Mouse (Mus musculus) erythroblast, embryonic 14.5 days (primary cell): ENCODE measurements at regions not wholly inside any gene's neighbourhood (a gene's known extent, or its start where the extent isn't known, plus 50 kb on each side); places are given as distances from the start of the nearest gene placed in this dataset.

ENCODE experiments used
- H3K27me3 ChIP-seq: 2 replicates; pipeline ENCODE4 v1.6.1; 2012; ENCODE audit warnings: inconsistent platforms; ENCODE audit not compliant: control insufficient read depth
- H3K36me3 ChIP-seq: 2 replicates; pipeline ENCODE4 v1.6.1; 2012; ENCODE audit warnings: mild to moderate bottlenecking, inconsistent platforms; ENCODE audit not compliant: control insufficient read depth
- H3K4me1 ChIP-seq: 2 replicates; pipeline ENCODE4 v1.6.1; 2012; ENCODE audit warnings: inconsistent platforms; ENCODE audit not compliant: control insufficient read depth
- H3K4me3 ChIP-seq: replicated peaks from 2 replicates; pipeline ENCODE3; 2012; ENCODE audit warnings: moderate library complexity, mild to moderate bottlenecking, inconsistent platforms
- H3K9me3 ChIP-seq: 2 replicates; pipeline ENCODE4 v1.6.1; 2012; ENCODE audit warnings: low read length, inconsistent platforms, mixed read lengths; ENCODE audit not compliant: control insufficient read depth
- GATA1 ChIP-seq: IDR thresholded peaks from 2 replicates; pipeline ENCODE4 v1.6.1; 2012; ENCODE audit warnings: low read length, inconsistent platforms, mixed read lengths
- TAL1 ChIP-seq: IDR thresholded peaks from 3 replicates; pipeline ENCODE4 v1.6.1; 2012; ENCODE audit warnings: low read length, inconsistent platforms, mixed read lengths

DNA sequence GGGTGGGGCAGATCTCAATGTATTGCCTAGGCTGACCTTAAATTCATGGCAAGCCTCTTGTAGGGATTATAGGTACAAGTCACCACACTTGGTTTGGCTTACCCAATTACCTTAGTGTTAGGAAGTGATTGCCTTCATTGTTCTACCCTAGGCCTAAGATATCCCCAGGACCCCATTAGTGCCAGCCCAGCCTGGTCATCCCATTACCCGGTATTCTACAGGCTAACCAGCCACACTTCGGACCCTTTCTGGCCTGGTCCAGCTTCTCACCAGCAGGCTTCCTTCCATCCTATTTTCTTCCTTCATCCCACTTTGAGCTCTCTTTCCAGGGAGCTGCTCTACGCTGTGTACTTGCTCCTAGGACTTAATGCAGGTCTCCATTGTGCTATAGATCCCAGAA is 59.5 kb downstream of the Tex35 start:
- no peaks in the 10 kb centered on the region for H3K9me3 ChIP-seq
- no peaks in the 10 kb centered on the region for H3K27me3 ChIP-seq
- no peak overlapping the region for H3K4me3 ChIP-seq
- H3K4me1 ChIP-seq, result peaks cover 20% of the 10 kb centered on the region
- no peaks in the 10 kb centered on the region for H3K36me3 ChIP-seq
- TF ChIP-seq GATA1, result no peak
- no peak for TF ChIP-seq TAL1

DNA sequence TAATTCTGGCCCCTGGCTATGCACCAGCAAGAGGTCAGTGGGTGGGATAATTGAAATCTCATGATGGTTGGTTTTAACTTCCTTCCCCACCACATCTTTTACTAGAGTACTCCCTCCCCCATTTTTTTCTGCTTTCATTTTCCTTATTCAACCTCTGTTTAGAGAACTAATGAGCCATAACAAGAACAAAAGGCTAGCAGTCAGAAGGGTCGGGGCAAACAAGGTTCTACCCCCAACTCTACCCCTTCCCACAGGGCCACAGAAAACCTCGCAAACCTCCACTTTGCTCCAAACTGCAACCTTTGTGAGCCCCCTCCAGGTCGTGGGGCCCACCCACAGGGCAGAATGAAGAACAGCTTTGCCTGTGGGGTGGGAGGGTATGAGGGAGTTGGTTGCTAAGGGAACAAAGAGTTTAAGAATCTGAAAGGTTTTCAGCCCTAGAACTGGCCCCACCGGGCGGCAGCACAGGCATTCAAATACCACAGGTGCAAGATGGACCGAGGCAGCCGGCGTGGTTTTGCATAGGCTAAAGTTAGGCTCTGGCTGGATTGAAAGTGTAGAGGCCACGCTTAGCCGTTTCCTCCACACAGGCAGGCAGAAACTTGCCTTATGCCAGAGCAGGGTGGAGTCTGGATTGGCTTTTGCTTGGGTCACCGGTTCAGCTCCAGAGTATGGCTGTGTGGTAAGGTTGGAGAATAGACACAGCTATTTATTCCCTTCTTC is 60.1 kb downstream of the Tex35 start:
- Histone ChIP-seq H3K4me3 (no peak overlapping the region), H3K36me3 (no peaks in the 10 kb centered on the region), H3K9me3 (no peaks in the 10 kb centered on the region), H3K27me3 (no peaks in the 10 kb centered on the region), H3K4me1 (peaks cover 16% of the 10 kb centered on the region)
- TF ChIP-seq GATA1 (no peak), TAL1 (no peak)

DNA sequence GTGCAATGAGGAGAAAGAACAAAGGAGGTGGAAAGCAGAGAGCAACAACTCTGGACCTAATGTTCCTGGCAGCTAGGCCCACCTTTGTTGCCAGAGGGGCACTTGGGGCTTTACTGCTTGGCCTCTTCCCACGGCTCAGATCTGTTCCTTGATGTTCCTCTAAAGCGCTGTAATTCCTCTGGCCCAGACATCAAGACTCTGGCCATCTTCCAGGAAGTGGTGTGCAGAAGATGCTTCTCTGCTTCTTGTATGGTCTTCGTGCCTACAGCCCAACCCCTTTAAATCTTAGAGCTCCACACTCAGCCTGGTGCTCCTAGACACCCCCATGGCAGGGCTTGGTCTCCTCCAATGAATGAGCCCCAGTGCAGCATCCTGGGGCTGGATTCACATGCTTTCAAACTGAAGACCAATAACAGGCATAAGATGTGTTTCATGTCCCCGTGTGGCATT is 60.7 kb downstream of the Tex35 start:
- Histone ChIP-seq H3K27me3 (no peaks in the 10 kb centered on the region), H3K9me3 (no peaks in the 10 kb centered on the region), H3K4me1 (peaks cover 16% of the 10 kb centered on the region), H3K4me3 (no peak overlapping the region), H3K36me3 (no peaks in the 10 kb centered on the region)
- TF ChIP-seq TAL1 (no peak), GATA1 (no peak)

DNA sequence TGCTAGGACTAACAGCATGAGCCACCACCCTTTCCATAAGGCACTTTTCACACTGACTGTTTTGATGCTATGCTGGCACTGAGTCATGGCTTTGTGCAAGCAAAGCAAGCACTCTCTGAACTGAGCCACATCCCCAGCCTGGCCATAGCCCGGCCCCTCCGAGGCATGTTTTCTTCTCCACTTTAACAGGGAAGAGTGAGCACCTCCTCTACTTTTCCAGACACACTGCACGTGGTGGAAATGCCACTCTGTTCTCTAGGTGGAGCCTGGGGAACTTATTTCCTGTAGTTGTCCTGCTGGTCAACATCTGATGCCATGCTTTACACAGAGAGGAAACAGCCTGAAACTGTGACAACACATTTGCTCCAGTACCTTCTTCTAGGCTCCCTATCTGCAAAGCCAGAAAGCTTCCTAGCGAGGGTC is 61.7 kb downstream of the Tex35 start:
- Histone ChIP-seq H3K27me3 (no peaks in the 10 kb centered on the region), H3K36me3 (no peaks in the 10 kb centered on the region), H3K4me1 (peaks cover 16% of the 10 kb centered on the region), H3K9me3 (no peaks in the 10 kb centered on the region), H3K4me3 (no peak overlapping the region)
- no peak for TF ChIP-seq TAL1
- no peak for TF ChIP-seq GATA1

DNA sequence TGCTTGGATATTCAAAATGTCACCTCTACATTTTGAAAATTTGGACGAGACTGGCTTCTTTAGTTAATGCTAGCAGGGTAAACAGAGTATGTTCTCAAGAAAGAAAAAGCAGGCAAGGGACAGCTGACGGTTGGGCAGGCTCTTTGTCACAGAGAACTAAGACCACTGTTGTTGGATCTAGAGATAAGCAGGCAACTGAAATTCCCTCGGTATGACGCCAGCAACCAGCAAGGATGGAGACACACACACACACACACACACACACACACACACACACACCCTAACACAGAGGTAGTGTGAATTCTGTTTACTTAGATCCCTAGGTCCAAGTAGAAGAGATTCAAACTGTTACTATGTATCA is 68.7 kb downstream of the Tex35 start:
- Histone ChIP-seq H3K4me1 (peaks cover 25% of the 10 kb centered on the region), H3K27me3 (no peaks in the 10 kb centered on the region), H3K9me3 (no peaks in the 10 kb centered on the region), H3K4me3 (no peak overlapping the region), H3K36me3 (no peaks in the 10 kb centered on the region)
- TF ChIP-seq GATA1 (no peak), TAL1 (no peak)

DNA sequence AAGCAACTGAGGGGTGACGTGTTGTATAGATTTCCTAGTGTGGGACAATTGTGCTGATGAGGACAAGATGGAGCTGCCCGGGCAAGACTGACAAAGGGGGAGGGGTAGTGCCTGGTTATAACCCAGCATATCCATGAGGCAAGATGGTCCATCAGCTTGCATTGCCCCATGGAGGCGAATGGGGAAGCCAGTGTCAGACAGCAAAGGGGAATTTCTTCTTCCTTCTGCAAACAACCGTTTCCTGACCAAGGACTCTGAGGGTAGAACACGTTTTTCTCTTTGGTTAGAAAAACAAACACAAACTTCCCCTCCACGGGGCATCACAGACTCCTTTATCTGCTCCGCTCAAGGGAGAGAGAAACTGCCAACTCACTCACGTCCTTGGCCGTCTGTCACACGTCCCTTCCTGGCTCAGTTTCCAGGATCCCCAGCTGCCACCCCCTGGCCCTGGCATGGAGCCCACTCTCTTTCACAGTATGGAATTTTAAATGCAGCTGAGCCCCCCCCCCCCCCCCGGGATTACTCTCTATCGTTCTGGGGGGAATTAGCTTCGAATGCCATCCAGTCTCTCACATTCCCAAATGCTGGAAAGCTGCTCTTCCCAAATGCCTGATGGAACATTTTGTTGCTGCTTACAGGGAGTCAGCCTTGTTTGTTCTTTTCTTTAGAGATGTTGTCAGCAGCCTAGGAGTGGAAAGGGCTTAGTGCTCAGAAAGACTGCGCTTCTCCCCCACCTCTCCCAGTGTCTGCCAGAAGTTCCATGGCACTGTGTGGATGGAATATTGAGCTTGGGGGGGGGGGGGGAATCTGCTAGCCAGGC is 69.3 kb downstream of the Tex35 start:
- no peaks in the 10 kb centered on the region for H3K36me3 ChIP-seq
- no peaks in the 10 kb centered on the region for H3K9me3 ChIP-seq
- H3K4me1 ChIP-seq, result peaks cover 25% of the 10 kb centered on the region
- H3K27me3 ChIP-seq, result no peaks in the 10 kb centered on the region
- H3K4me3 ChIP-seq, result peak overlapping the region; percentile 57
- TF ChIP-seq GATA1 (peak; percentile 54), TAL1 (no peak)

DNA sequence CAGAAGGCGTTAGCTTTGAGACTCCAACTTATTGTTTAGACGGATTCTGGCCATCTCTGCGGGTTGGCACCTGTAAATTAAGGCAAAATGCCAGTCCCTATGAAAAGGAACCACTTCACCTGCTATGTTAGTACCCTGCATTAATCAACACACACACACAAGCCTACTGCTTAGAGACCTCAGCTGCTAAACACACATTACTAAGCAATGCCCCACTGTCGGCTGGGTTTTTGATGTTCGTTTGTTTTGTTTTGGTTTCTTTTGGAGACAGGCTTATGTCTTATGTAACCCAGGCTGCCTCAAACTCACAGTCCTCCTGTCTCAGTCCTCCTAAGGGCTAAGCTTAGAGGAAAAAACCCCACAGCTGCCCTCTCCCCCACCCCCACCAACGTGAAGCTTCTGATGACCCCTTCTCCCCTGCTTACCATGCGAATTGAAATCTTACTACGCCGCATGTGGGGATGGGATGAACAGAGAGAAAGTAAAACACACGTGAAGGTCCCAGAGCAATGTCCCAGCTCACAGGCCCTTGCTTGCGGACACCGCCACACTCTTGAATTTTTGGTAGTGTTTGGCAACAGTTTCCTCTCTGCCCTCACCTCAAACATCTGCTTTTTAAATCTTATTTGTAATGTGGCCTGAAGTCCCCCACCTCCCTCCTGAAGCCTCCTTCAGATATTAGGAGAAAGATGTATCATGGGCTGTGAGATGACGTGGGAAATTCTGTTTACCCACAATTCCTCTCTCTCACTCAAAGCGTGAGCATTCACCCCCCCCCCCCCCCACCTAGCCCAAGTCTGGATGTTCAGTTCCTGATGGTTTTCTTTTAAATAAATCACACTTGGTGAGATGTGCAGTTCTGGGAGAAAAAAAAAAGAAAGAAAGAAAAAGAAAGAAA is 70.1 kb downstream of the Tex35 start:
- Histone ChIP-seq H3K36me3 (no peaks in the 10 kb centered on the region), H3K4me1 (peaks cover 25% of the 10 kb centered on the region), H3K9me3 (no peaks in the 10 kb centered on the region), H3K4me3 (peak overlapping the region; percentile 57), H3K27me3 (no peaks in the 10 kb centered on the region)
- TF ChIP-seq TAL1 (no peak), GATA1 (no peak)

DNA sequence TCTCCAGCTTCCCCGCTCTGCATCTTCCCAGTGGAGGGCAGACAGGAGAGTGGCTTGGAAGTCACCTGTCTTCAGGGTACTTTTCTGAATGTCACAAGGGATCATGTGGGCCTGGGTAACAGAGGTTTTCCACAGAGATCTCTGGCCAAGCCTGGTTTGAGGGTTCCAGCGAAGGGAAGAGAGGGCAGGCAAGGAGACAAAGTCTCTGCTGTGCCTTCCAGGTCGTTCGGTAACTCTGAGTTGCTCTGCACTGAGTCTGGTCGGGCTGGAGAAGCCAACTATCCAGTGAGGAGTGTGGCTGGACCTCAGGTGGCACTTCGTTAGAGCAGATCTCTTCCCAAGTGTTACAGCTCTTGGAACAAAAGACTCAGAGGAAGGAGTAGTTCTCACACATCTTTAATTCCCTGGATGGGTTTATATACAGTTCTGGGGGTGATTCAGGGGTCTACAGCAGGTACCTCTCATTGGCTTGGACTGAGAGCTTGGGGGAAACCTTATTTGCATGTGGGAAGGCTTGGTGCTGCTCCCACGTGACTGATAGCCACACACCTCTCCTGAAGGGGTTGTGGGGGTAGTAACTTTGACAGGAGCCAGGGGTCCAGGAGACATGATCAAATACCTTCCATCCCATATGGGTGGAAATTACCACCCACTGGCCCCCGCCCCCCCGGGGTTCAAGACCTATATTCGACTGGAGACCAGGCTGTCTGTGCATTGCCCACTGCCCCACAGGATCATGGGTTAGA is 71.1 kb downstream of the Tex35 start:
- H3K4me1 ChIP-seq, result peaks cover 25% of the 10 kb centered on the region
- H3K4me3 ChIP-seq, result no peak overlapping the region
- no peak for TF ChIP-seq GATA1
- TF ChIP-seq TAL1, result no peak
- no peaks in the 10 kb centered on the region for H3K9me3 ChIP-seq
- H3K36me3 ChIP-seq, result no peaks in the 10 kb centered on the region
- no peaks in the 10 kb centered on the region for H3K27me3 ChIP-seq
